Mouse (Mus musculus) limb, embryonic 12.5 days (tissue): ENCODE measurements around the gene Lax1. TPM values are rescaled to one million over a fixed set of nuclear protein-coding genes. Genes with fewer than 3 reads are reported as not detected.
"Not testable (repeated sequence)": the region's sequence is repeated elsewhere in the genome, so short reads cannot be mapped to it uniquely, and the experiment has no call there.

Experiments
- ATAC-seq: fragments of 200-750 bp; cut with Nextera tagmentation; 2 replicates; pipeline ENCODE4 v1.8.0; 2017; ENCODE audit warnings: low read depth, moderate TSS enrichment; ENCODE audit not compliant: insufficient number of reproducible peaks, insufficient read depth, low FRiP score, low TSS enrichment
- H3K27ac ChIP-seq: fragments of 300-500 bp; sonication (generic); 2 replicates; pipeline ENCODE4 v1.5.1; 2016; ENCODE audit warnings: mild to moderate bottlenecking, moderate library complexity
- H3K27me3 ChIP-seq: fragments of 300-500 bp; sonication (generic); 2 replicates; pipeline ENCODE4 v1.6.1; 2016; ENCODE audit warnings: mild to moderate bottlenecking, moderate library complexity
- H3K36me3 ChIP-seq: fragments of 300-500 bp; sonication (generic); 2 replicates; pipeline ENCODE4 v1.6.1; 2016; ENCODE audit warnings: mild to moderate bottlenecking, moderate library complexity
- H3K4me1 ChIP-seq: fragments of 300-500 bp; sonication (generic); replicated peaks from 2 replicates; pipeline ENCODE4 v1.6.1; 2016
- H3K4me2 ChIP-seq: fragments of 300-500 bp; sonication (generic); 2 replicates; pipeline ENCODE4 v1.6.1; 2016; ENCODE audit warnings: mild to moderate bottlenecking, moderate library complexity
- H3K4me3 ChIP-seq: fragments of 300-500 bp; sonication (generic); replicated peaks from 2 replicates; pipeline ENCODE4 v1.5.1; 2016; ENCODE audit warnings: mild to moderate bottlenecking
- H3K9ac ChIP-seq: fragments of 300-500 bp; sonication (generic); replicated peaks from 2 replicates; pipeline ENCODE4 v1.6.1; 2016; ENCODE audit warnings: mild to moderate bottlenecking, moderate library complexity
- H3K9me3 ChIP-seq: fragments of 300-500 bp; sonication (generic); 2 replicates; pipeline ENCODE4 v1.6.1; 2016; ENCODE audit warnings: mild to moderate bottlenecking, moderate library complexity
- WGBS: fragments of 180-500 bp; shearing (Covaris S2); methylation state at CpG from one replicate; pipeline ENCODE4 v1.1.7; 2016; 5-methylcytosine and 5-hydroxymethylcytosine counted together
- polyA plus RNA-seq: library from polyadenylated mRNA; unstranded; fragments of >200 nt; fragmentation: Nextera tagmentation; extraction: Ambion mirVana; gene quantifications from 2 replicates; pipeline ENCODE4 v1.2.1, GENCODE M21; 2016

Lax1 gene
- polyA plus RNA-seq, 1 experiment from 2014 or later, result 1.1 TPM

- ATAC-seq, result no peak
- Histone ChIP-seq H3K9me3 (no peaks in the 10 kb centered on the region), H3K4me2 (no peak overlapping the region), H3K36me3 (no peaks in the 10 kb centered on the region), H3K4me3 (no peak overlapping the region), H3K27me3 (no peaks in the 10 kb centered on the region), H3K4me1 (peaks cover 32% of the 10 kb centered on the region), H3K9ac (no peak overlapping the region), H3K27ac (no peak overlapping the region)
- 92% methylated on average over 6 of the region's 6 CpGs for WGBS
Observed at GRCm38 (mm10) chr1:133691046-133691445, 1.1 kb upstream of the Lax1 start.

GRCm38 (mm10) chr1:133688301-133688700 lies 1.6 kb downstream of the Lax1 start:
- Histone ChIP-seq H3K4me2 (no peak overlapping the region), H3K4me3 (no peak overlapping the region), H3K27me3 (no peaks in the 10 kb centered on the region), H3K36me3 (no peaks in the 10 kb centered on the region), H3K27ac (no peak overlapping the region), H3K4me1 (peaks cover 7% of the 10 kb centered on the region), H3K9me3 (no peaks in the 10 kb centered on the region), H3K9ac (no peak overlapping the region)
- ATAC-seq, result no peak
- WGBS, result 53% methylated on average over 7 of the region's 7 CpGs

- H3K9me3 ChIP-seq, result no peaks in the 10 kb centered on the region
- H3K4me3 ChIP-seq, result no peak overlapping the region
- peaks cover 7% of the 10 kb centered on the region for H3K4me1 ChIP-seq
- H3K4me2 ChIP-seq, result no peak overlapping the region
- H3K27me3 ChIP-seq, result no peaks in the 10 kb centered on the region
- no peak for ATAC-seq
- WGBS, result 79% methylated on average over 10 of the region's 10 CpGs
- H3K9ac ChIP-seq, result no peak overlapping the region
- H3K36me3 ChIP-seq, result no peaks in the 10 kb centered on the region
- no peak overlapping the region for H3K27ac ChIP-seq
Observed at GRCm38 (mm10) chr1:133685749-133686519, 4.0 kb downstream of the Lax1 start.

- Histone ChIP-seq H3K36me3 (no peaks in the 10 kb centered on the region), H3K4me1 (no peaks in the 10 kb centered on the region), H3K4me2 (no peak overlapping the region), H3K9me3 (no peaks in the 10 kb centered on the region), H3K9ac (no peak overlapping the region), H3K27me3 (no peaks in the 10 kb centered on the region), H3K27ac (no peak overlapping the region), H3K4me3 (no peak overlapping the region)
- WGBS, result 81% methylated on average over 3 of the region's 3 CpGs
- no peak for ATAC-seq
Observed at GRCm38 (mm10) chr1:133671801-133672200, 18.1 kb downstream of the Lax1 start.

- Histone ChIP-seq H3K27ac (no peak overlapping the region), H3K9me3 (no peaks in the 10 kb centered on the region), H3K4me3 (no peak overlapping the region), H3K4me1 (no peaks in the 10 kb centered on the region), H3K4me2 (no peak overlapping the region), H3K27me3 (no peaks in the 10 kb centered on the region), H3K36me3 (no peaks in the 10 kb centered on the region), H3K9ac (no peak overlapping the region)
- ATAC-seq, result no peak
- whole genome bisulfite sequencing, result 95% methylated on average over 3 of the region's 3 CpGs
Observed at GRCm38 (mm10) chr1:133671266-133671665, 18.6 kb downstream of the Lax1 start.

GRCm38 (mm10) chr1:133670776-133671175 lies 19.1 kb downstream of the Lax1 start:
- H3K27ac ChIP-seq, result no peak overlapping the region
- WGBS, result 88% methylated on average over 6 of the region's 6 CpGs
- no peaks in the 10 kb centered on the region for H3K9me3 ChIP-seq
- no peak overlapping the region for H3K4me2 ChIP-seq
- H3K27me3 ChIP-seq, result no peaks in the 10 kb centered on the region
- H3K4me1 ChIP-seq, result no peaks in the 10 kb centered on the region
- H3K36me3 ChIP-seq, result no peaks in the 10 kb centered on the region
- ATAC-seq, result no peak
- no peak overlapping the region for H3K4me3 ChIP-seq
- no peak overlapping the region for H3K9ac ChIP-seq

GRCm38 (mm10) chr1:133670190-133670589 lies 19.7 kb downstream of the Lax1 start:
- 80% methylated on average over 12 of the region's 12 CpGs for WGBS
- no peak overlapping the region for H3K27ac ChIP-seq
- no peak overlapping the region for H3K9ac ChIP-seq
- no peak for ATAC-seq
- no peaks in the 10 kb centered on the region for H3K27me3 ChIP-seq
- H3K4me3 ChIP-seq, result no peak overlapping the region
- H3K4me1 ChIP-seq, result no peaks in the 10 kb centered on the region
- no peaks in the 10 kb centered on the region for H3K9me3 ChIP-seq
- no peaks in the 10 kb centered on the region for H3K36me3 ChIP-seq
- H3K4me2 ChIP-seq, result no peak overlapping the region

- Histone ChIP-seq H3K27me3 (no peaks in the 10 kb centered on the region), H3K36me3 (no peaks in the 10 kb centered on the region), H3K9me3 (no peaks in the 10 kb centered on the region), H3K4me2 (no peak overlapping the region), H3K9ac (no peak overlapping the region), H3K4me1 (no peaks in the 10 kb centered on the region), H3K27ac (no peak overlapping the region), H3K4me3 (no peak overlapping the region)
- ATAC-seq, result no peak
- 81% methylated on average over 3 of the region's 3 CpGs for WGBS
Observed at GRCm38 (mm10) chr1:133668618-133669017, 21.3 kb downstream of the Lax1 start.

GRCm38 (mm10) chr1:133667721-133668120 lies 22.2 kb downstream of the Lax1 start:
- 51% methylated on average over 7 of the region's 7 CpGs for WGBS
- no peak overlapping the region for H3K27ac ChIP-seq

GRCm38 (mm10) chr1:133665713-133666112 lies 24.2 kb downstream of the Lax1 start:
- H3K27me3 ChIP-seq, H3K4me1 ChIP-seq, H3K27ac ChIP-seq, ATAC-seq, H3K9ac ChIP-seq, H3K9me3 ChIP-seq, H3K36me3 ChIP-seq, H3K4me3 ChIP-seq, H3K4me2 ChIP-seq: not testable (repeated sequence)
- 83% methylated on average over 8 of the region's 8 CpGs for WGBS

More at GRCm38 (mm10) chr1:133667721-133668120, 22.2 kb downstream of the Lax1 start:
- no peaks in the 10 kb centered on the region for H3K4me1 ChIP-seq
- H3K9ac ChIP-seq, result no peak overlapping the region
- H3K36me3 ChIP-seq, result no peaks in the 10 kb centered on the region
- H3K9me3 ChIP-seq, result no peaks in the 10 kb centered on the region
- H3K4me2 ChIP-seq, result no peak overlapping the region
- no peak for ATAC-seq
- H3K27me3 ChIP-seq, result no peaks in the 10 kb centered on the region
- H3K4me3 ChIP-seq, result no peak overlapping the region

GRCm38 (mm10) chr1:133664203-133664970 lies 25.5 kb downstream of the Lax1 start:
- Histone ChIP-seq H3K27me3 (no peaks in the 10 kb centered on the region), H3K4me1 (peaks cover 7% of the 10 kb centered on the region), H3K9ac (no peak overlapping the region), H3K36me3 (peaks cover under 1% of the 10 kb centered on the region; the same call in 1 of the 2 replicates), H3K9me3 (no peaks in the 10 kb centered on the region), H3K4me3 (no peak overlapping the region), H3K4me2 (no peak overlapping the region), H3K27ac (no peak overlapping the region)
- ATAC-seq, result no peak
- 75% methylated on average over 11 of the region's 11 CpGs for WGBS
